Mouse (Mus musculus): Measurements from ENCODE around the gene Rarg. TPM values are rescaled to one million over a fixed set of nuclear protein-coding genes. Genes with fewer than 3 reads are reported as not detected.

Gene Rarg
- polyA plus RNA-seq (2012) = 2.6 and 2.9 TPM in 2 replicates

DNA sequence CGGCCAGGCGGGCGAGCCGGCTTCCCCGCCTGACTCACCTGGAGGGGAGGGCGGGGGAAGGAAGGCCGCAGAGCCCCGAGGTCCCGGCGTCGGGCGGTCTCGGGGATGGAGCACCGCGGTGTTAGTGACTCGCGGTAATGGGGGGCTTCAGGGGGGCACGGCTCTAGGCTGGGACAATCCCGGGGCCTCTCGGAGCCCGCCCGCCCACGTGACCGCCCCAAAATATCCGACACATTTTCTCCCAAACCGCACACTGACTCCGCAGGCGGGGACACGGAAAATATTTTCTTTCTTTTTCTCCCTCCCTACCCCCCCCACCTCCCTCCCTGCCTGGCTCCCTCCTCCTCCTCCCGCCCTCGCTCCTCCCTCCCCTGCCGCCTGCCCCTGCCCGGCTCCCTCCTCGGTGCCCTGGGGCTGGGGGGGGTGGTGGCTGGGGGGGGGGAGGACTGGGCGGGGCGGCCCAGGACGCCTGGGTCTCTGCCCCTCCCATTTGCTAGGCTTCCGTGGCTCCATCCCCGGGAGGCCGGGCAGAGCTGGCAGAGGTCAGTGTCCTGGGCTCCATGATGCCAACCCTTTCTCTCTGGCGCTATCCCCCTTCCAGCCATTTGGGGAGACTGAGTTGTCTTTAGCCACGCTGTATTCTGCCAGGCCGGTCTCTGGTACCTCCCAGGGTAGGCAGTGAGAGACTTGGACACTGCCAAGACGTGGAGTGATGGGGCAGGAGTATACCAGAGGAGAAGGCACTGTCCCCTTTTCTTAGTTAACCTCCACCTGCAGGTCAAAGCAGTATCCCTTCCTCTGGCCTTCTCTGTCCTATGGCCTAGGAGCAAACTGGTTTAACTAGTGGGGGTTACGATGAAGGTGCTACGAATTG, at the start of gene Rarg:
Gene Rarg, minus strand, starts transcription at position 316 of the 874 bp plus-strand sequence.
- TF ChIP-seq GATA1 (IDR thresholded peaks at IDR 0.05; ENCODE audit: low read length) = no peak

GRCm38 (mm10) chr15:102302542-102302941, 45.2 kb upstream of the Rarg start:
- TF ChIP-seq GATA1 (IDR thresholded peaks at IDR 0.05; ENCODE audit: low read length) = no peak

DNA sequence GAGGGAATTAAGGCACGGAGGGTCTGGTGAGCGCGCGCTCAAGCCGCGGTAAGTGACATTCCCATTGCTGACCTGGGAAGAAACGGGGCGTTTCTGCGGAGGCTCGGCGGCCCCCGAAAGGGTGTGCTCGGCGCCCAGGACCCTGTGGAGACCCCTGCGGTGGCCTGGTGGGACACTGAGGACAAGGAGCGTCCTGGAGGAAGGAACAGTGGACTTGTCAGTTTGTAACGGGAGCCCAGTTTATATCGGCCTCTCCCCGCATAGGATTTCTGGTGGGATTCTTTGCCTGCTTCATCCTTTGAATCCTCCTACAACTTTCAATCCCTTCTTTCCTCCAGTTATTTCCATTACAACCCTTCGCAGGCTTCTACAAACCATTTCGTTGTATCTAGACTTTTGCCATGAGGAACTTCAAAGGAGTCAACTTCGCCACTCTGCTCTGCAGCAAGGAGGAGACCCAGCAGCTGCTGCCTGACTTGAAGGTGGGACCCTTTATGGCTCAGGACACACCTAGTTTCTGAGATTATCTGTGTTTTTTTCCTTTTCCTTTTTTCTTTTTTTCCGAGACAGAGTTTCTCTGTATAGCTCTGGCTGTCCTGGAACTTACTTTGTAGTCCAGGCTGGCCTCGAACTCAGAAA, 39.2 kb upstream of the Rarg start:
- TF ChIP-seq GATA1 (IDR thresholded peaks at IDR 0.05; ENCODE audit: low read length) = no peak

GRCm38 (mm10) chr15:102295633-102296367, 38.5 kb upstream of the Rarg start, which contains the start of gene Espl1:
Gene Espl1, plus strand, starts transcription at chr15:102296266.
- no peak for TF ChIP-seq GATA1 (IDR thresholded peaks at IDR 0.05; ENCODE audit: low read length)

DNA sequence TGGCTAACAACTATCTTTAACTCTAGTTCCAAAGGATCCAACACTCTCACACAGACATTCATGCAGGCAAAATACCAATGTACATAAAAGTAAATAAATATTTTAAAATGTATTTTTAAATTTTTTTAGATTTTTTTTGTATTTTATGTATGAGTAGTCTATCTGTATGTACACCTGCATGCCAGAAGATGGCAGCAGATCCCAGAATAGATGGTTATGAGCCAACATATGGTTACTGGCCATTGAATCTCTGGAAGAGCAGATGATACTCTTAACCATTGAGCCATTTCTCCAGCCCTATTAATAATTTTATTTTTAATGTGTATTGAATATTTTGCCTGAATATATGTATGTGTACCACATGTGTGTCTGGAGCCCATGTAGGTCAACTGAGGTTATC, 30.1 kb upstream of the Rarg start:
- no peak for TF ChIP-seq GATA1 (IDR thresholded peaks at IDR 0.05; ENCODE audit: low read length)

- no peak for TF ChIP-seq GATA1 (IDR thresholded peaks at IDR 0.05; ENCODE audit: low read length)
These were observed 26.3 kb upstream of the Rarg start for GRCm38 (mm10) chr15:102283648-102284047.

DNA sequence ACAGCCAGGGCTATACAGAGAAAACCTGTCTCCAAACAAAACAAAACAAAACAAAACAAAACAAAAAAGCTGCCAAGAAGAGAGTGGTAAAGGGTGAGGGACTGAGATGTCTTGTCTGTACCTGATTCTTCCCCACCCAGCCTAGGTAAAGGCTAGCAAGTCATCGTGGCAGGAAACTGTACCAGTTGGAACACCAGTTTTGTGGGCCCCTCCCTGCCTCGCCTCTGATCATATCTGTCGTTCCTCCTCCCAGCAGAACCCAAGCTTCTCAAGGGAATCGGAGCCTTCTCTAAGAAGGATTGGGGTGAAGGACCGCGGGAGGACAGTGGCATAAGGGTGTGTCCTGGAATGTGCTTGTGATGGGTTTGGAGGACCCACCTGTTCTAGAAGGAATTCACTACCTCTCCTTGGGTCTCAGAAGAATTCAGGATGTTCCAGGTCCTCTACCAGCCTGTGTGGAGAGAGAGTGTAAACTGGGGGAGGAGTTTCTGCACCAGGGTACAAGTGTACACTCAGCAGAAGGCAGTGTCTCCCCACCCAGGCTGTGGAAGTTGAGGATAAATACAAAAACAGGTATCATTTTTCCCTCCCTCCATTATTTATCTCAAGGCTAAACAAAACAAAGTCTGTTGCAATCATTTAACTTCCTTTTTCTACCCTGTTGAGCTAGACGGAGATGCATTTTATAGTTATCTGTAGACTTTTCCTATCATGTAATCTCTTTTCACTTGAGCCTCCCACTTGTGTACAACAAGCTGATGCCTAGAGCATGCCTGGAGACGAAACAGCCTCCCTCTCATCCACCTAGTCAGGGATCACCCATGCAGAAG, 25.4 kb upstream of the Rarg start:
- TF ChIP-seq GATA1 (IDR thresholded peaks at IDR 0.05; ENCODE audit: low read length) = no peak

GRCm38 (mm10) chr15:102280623-102281022, 23.3 kb upstream of the Rarg start:
- no peak for TF ChIP-seq GATA1 (IDR thresholded peaks at IDR 0.05; ENCODE audit: low read length)

GRCm38 (mm10) chr15:102279783-102280520, 22.6 kb upstream of the Rarg start:
- no peak for TF ChIP-seq GATA1 (IDR thresholded peaks at IDR 0.05; ENCODE audit: low read length)

GRCm38 (mm10) chr15:102279092-102279782, 21.9 kb upstream of the Rarg start, which contains the start of gene Mfsd5:
Gene Mfsd5, plus strand, starts transcription at chr15:102279454.
- TF ChIP-seq GATA1 (IDR thresholded peaks at IDR 0.05; ENCODE audit: low read length) = no peak

DNA sequence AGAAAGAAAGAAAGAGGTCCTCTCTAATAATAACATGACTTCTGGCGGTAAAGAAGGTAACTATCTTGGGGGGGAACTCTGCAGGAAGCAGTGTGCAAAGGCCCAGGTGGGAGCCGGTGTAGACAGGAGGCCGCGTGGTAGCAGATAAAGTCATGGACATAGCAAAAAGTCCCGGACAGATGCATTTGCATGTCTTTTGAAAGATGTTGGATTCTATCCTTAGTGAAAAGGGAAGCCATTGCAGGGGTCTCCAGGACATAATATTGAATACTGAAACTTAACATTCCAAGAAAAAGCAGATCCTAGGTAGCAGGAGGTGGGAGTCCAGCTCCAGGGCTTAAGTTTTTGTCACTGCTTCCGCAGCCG, 21.4 kb upstream of the Rarg start:
- TF ChIP-seq GATA1 (IDR thresholded peaks at IDR 0.05; ENCODE audit: low read length) = no peak

DNA sequence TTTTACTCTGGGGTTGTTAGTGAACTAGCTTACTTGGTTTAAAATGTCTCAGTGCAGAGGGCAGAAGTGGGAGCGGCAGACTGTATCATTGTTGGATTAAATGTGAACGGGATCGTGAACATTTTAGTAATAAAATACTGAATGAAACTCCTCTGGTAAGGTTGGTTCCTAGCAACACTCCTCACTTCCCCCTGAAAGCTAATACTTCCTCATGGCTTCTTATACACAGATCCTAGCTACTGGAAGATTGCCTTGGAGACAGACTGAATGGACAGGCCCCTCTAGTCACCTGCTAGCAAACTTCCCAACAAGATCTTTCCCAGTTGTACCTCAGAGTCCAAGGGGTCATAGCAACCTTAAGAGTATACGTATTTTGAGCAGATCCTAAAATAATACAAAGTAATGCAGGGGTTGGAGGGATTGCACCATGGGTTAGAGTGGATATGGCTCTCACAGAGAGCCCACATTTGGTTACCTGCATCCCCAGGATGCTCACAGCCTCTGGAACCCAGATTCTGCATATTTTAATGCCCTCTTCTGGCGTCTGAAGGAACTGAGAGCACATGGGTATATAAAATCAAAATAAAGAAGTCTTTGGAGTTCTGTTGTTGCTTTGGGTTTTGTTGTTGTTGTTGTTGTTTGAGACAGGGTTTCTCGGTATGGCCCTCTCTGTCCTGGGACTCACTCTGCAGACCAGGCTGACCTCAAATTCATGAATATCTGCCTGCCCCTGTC, 16.8 kb upstream of the Rarg start:
- TF ChIP-seq GATA1 (IDR thresholded peaks at IDR 0.05; ENCODE audit: low read length) = no peak

DNA sequence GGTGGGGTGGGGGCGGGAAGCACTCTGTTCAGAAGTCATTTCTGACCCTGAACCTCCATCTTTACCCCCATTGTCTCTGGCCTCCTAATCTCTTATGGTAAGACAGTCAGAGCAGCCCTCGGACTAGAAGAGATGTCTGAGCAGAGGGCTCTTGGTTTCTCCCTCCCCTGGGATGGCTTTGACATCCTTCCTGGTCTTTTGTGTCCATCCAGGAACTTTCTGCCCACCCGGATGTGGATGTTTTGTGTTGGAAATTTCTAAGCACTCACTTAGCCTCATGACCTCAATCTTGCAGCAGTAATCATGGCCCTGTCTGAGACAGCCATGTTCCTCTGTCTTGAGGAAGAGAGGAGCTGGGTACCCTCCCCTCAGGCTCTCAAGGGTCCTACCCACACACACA, 14.1 kb upstream of the Rarg start:
- TF ChIP-seq GATA1 (IDR thresholded peaks at IDR 0.05; ENCODE audit: low read length) = no peak

Measured in G1E-ER4 (cell line).